ENCODE assay signal across 30 mouse cellular contexts in genomic region chr2:77340076-77340475, GRCm38 (mm10).
"Had no signal": no experiment of that assay in that cellular context is flagged by ENCODE, and none has a peak within 500 bp of the region (broad histone marks: within the 10 kb centered on the region; RNA-seq: fewer than 3 reads in every experiment).

No protein-coding gene starts in this region.

- H3K9ac ChIP-seq: limb, embryonic 12.5 days; limb, embryonic 13.5 days; limb, embryonic 15.5 days; liver, embryonic 12.5 days; liver, embryonic 13.5 days; liver, embryonic 14.5 days; liver, embryonic 15.5 days; liver, postnatal 0 days; lung, embryonic 14.5 days; lung, embryonic 15.5 days; midbrain, embryonic 12.5 days; midbrain, embryonic 15.5 days; neural tube, embryonic 12.5 days had no signal

- H3K4me3 ChIP-seq: limb, embryonic 10.5 days; limb, embryonic 12.5 days; limb, embryonic 13.5 days; limb, embryonic 15.5 days; liver, embryonic 12.5 days; liver, embryonic 13.5 days; liver, embryonic 15.5 days; lung, embryonic 15.5 days; megakaryocyte, embryonic 14.5 days; midbrain, embryonic 10.5 days; midbrain, embryonic 12.5 days; midbrain, embryonic 15.5 days; myocyte; neural tube, embryonic 12.5 days had no signal

- H3K9me3 ChIP-seq: limb, embryonic 10.5 days; limb, embryonic 12.5 days; limb, embryonic 15.5 days; liver, embryonic 12.5 days; liver, embryonic 13.5 days; liver, embryonic 15.5 days; lung, embryonic 15.5 days; midbrain, embryonic 10.5 days; midbrain, embryonic 12.5 days; midbrain, embryonic 15.5 days; neural tube, embryonic 12.5 days had no signal

- H3K4me2 ChIP-seq: limb, embryonic 12.5 days; limb, embryonic 13.5 days; limb, embryonic 15.5 days; liver, embryonic 11.5 days; liver, embryonic 12.5 days; liver, embryonic 13.5 days; liver, embryonic 15.5 days; lung, embryonic 14.5 days; lung, embryonic 15.5 days; midbrain, embryonic 12.5 days; midbrain, embryonic 15.5 days; neural tube, embryonic 12.5 days had no signal

- H3K4me1 ChIP-seq: limb, embryonic 10.5 days; limb, embryonic 12.5 days; liver, embryonic 12.5 days; liver, embryonic 13.5 days; liver, embryonic 15.5 days; lung, embryonic 15.5 days; midbrain, embryonic 10.5 days; midbrain, embryonic 12.5 days; midbrain, embryonic 15.5 days; neural tube, embryonic 12.5 days had no signal

- H3K27ac ChIP-seq: limb, embryonic 10.5 days; limb, embryonic 12.5 days; limb, embryonic 13.5 days; limb, embryonic 15.5 days; liver, embryonic 12.5 days; liver, embryonic 13.5 days; liver, embryonic 14.5 days; liver, embryonic 15.5 days; lung, embryonic 15.5 days; macrophage; midbrain, embryonic 10.5 days; midbrain, embryonic 12.5 days; midbrain, embryonic 15.5 days; neural tube, embryonic 12.5 days had no signal

- DNase-seq: left cerebral cortex, postnatal 4 days; liver; liver, embryonic 13.5 days; liver, postnatal 0 days; lung, adult 18-20 months; lung, adult 2 months; lung, embryonic 14.5 days; lung, postnatal 10 days; lung, postnatal 14 days; lung, postnatal 36 days; lung, postnatal 4 days; midbrain, embryonic 14.5 days had no signal

- H3K27me3 ChIP-seq: limb, embryonic 12.5 days; limb, embryonic 13.5 days; limb, embryonic 15.5 days; liver, embryonic 12.5 days; liver, embryonic 13.5 days; liver, embryonic 15.5 days; lung, embryonic 15.5 days; megakaryocyte, embryonic 14.5 days; midbrain, embryonic 12.5 days; midbrain, embryonic 15.5 days; neural tube, embryonic 12.5 days had no signal

- ATAC-seq: liver, embryonic 12.5 days; liver, postnatal 0 days; lung, postnatal 0 days; midbrain, embryonic 15.5 days; midbrain, embryonic 16.5 days had no signal

- H3K36me3 ChIP-seq: limb, embryonic 10.5 days; limb, embryonic 12.5 days; limb, embryonic 13.5 days; limb, embryonic 15.5 days; liver, embryonic 12.5 days; liver, embryonic 13.5 days; liver, embryonic 15.5 days; lung, embryonic 15.5 days; midbrain, embryonic 10.5 days; midbrain, embryonic 12.5 days; midbrain, embryonic 15.5 days; neural tube, embryonic 12.5 days had no signal
